Mouse (Mus musculus): Measurements from ENCODE around the gene 1110017D15Rik. TPM values are rescaled to one million over a fixed set of nuclear protein-coding genes. Genes with fewer than 3 reads are reported as not detected.
A peak's percentile ranks its signal among the peaks of the same experiment; 100 is the strongest.

Gene 1110017D15Rik
- polyA plus RNA-seq, 1 experiment from 2014 or later, result 4.2 TPM

DNA sequence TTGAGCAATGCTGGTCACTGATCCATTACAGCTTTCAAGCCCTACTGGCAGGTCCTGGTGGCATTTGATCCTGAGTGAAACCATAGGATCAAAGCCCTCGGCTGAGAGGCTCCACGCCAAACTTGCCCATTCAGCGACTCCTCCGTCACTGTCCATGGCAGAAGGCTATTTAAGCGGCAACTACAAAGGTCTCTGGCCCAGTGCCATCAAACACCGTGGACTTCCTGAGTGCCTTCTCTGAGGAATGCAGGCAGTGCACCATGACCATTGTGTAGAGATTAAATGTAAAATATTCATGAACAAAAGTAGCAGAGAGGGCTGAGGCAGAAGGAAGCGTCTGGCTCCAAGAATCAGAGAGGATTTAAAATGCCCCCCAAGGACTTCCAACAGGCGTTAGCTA lies 10.9 kb upstream of the 1110017D15Rik start:
- Histone ChIP-seq H3K4me3 (peak overlapping the region; percentile 9; the same call in 1 of the 2 replicates), H3K27me3 (ENCODE audit: low read depth, poor library complexity, severe bottlenecking) (no peaks in the 10 kb centered on the region), H3K36me3 (0 out of 2 replicates have a peak, but pooled peaks cover 2% of the 10 kb centered on the region), H3K27ac (replicated peaks) (peak overlapping the region; percentile 88), H3K4me1 (peaks cover 69% of the 10 kb centered on the region), H3K9me3 (replicated peaks) (no peaks in the 10 kb centered on the region)
- DNase-seq (ENCODE audit: low spot score), result peak; percentile 67
- WGBS, result 16% methylated on average over 8 of the region's 8 CpGs

DNA sequence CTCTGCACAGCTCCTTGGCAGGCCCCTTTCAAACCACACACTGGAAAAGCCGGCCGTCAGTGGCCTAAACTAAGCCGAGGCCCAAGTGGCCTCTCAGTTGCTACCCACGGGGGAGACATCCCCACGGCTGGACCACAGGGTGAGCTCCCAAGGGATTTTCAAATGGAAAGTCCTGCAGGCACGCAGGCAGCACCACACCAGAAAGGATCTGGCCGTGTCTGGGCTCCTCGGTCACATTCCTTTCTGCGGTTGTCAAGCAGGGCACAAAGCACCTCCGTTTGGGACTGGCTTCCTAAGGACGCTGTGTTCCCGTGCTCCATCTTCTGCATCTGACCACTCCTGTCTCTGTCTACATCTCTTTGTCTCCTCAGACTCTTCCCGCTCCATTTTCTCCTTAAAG lies 9.9 kb upstream of the 1110017D15Rik start:
- DNase-seq (ENCODE audit: low spot score), result peak; percentile 78
- H3K4me3 ChIP-seq, result peak overlapping the region; percentile 30; the same call in 1 of the 2 replicates
- peak overlapping the region; percentile 88 for H3K27ac ChIP-seq (replicated peaks)
- H3K27me3 ChIP-seq (ENCODE audit: low read depth, poor library complexity, severe bottlenecking), result peaks cover 4% of the 10 kb centered on the region; the same call in 1 of the 2 replicates
- H3K36me3 ChIP-seq, result 0 out of 2 replicates have a peak, but pooled peaks cover 2% of the 10 kb centered on the region
- no peaks in the 10 kb centered on the region for H3K9me3 ChIP-seq (replicated peaks)
- 15% methylated on average over 13 of the region's 13 CpGs for WGBS
- H3K4me1 ChIP-seq, result peaks cover 74% of the 10 kb centered on the region

DNA sequence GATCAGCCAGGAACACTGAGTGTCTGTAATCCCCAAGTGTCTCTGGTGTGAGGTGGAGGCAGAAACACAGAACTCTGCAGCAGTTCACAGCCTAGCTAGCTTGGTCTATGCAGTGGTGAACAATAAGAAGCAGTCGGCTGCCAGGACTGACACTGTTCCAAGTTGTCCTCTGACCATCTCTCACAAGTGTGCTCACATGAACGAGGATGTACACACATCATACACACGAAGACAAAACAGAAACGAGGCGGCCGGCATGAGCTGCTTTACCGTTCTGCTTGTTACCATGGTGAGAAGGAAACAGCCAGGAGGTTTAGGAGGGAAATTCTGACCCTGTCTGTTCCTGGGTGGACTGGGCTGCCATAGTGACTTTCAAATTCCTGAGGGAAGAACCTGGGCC lies 9.4 kb upstream of the 1110017D15Rik start:
- peaks cover 3% of the 10 kb centered on the region for H3K36me3 ChIP-seq
- H3K4me3 ChIP-seq, result peak overlapping the region; percentile 30; the same call in 1 of the 2 replicates
- 35% methylated on average over 7 of the region's 7 CpGs for WGBS
- peaks cover 9% of the 10 kb centered on the region; the same call in 1 of the 2 replicates for H3K27me3 ChIP-seq (ENCODE audit: low read depth, poor library complexity, severe bottlenecking)
- H3K4me1 ChIP-seq, result peaks cover 77% of the 10 kb centered on the region
- peak overlapping the region; percentile 88 for H3K27ac ChIP-seq (replicated peaks)
- peak; percentile 61 for DNase-seq (ENCODE audit: low spot score)
- H3K9me3 ChIP-seq (replicated peaks), result no peaks in the 10 kb centered on the region

DNA sequence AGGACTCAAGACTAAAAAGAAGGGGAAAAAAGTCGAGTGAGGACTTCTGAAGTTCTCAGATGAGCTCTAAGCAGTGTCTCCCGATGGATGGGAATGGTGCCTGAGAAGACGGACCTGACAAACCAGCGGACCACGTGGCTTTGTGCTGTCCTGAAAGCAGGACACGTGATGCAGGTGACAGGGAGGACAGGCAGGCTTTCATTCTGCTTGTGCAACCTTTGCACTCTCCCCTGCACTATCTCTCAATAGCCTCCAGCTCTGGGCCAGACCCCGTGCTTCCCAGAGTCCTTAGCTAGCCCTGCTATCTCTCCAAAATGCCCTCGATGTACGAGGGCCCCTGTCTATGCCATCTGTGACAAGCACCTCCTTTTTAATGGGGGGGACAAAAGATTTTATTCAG lies 7.7 kb upstream of the 1110017D15Rik start:
- Histone ChIP-seq H3K9me3 (replicated peaks) (no peaks in the 10 kb centered on the region), H3K27ac (replicated peaks) (no peak overlapping the region), H3K36me3 (peaks cover 10% of the 10 kb centered on the region), H3K4me1 (peaks cover 69% of the 10 kb centered on the region), H3K27me3 (ENCODE audit: low read depth, poor library complexity, severe bottlenecking) (peaks cover 24% of the 10 kb centered on the region; the same call in 1 of the 2 replicates), H3K4me3 (no peak overlapping the region)
- WGBS, result 80% methylated on average over 9 of the region's 9 CpGs
- no peak for DNase-seq (ENCODE audit: low spot score)

DNA sequence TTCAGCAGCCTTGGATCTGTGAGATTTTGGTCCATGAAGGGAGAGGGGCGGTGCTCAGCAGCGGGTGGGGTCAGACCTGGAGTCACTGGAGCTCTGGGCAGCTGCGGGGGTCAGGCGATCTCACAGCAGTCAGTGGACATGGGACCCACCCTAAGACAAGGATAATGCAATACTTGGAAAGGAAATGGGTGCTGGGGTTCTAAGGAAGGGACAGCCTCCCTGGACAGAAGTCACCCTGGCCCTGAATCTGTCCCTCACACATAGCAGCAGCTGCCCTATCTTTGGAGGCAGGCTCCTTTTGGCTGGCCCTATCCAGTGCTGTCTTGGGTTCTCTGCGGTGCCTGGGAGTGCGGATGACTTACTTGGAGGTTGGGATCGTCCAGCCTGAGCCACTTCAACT lies 6.7 kb upstream of the 1110017D15Rik start:
- H3K27ac ChIP-seq (replicated peaks), result peak overlapping the region; percentile 9; the same call in 1 of the 2 replicates
- H3K36me3 ChIP-seq, result peaks cover 18% of the 10 kb centered on the region
- 81% methylated on average over 7 of the region's 7 CpGs for WGBS
- DNase-seq (ENCODE audit: low spot score), result no peak
- H3K27me3 ChIP-seq (ENCODE audit: low read depth, poor library complexity, severe bottlenecking), result peaks cover 25% of the 10 kb centered on the region; the same call in 1 of the 2 replicates
- no peak overlapping the region for H3K4me3 ChIP-seq
- peaks cover 65% of the 10 kb centered on the region for H3K4me1 ChIP-seq
- H3K9me3 ChIP-seq (replicated peaks), result no peaks in the 10 kb centered on the region

DNA sequence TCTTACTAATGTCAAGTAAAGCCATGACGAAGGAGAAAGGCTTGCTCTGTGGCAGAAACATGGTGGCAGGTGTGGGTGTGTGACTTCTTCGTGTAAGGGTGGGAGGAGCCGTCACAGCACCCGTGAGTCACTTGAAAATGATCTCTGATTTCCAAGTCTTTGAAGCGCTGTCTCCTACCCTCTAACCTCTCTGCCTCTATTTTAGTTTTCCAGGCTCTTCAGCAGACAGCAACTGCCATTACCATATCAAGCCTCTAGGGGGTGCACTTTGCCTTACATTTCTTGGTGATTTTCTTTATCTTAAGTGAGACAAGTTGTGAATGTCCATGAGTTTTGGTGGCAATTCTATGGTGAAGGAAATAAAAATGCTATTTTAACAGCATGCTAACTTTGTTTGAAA lies 5.7 kb upstream of the 1110017D15Rik start:
- peak; percentile 41 for DNase-seq (ENCODE audit: low spot score)
- H3K36me3 ChIP-seq, result peaks cover 22% of the 10 kb centered on the region
- 0 out of 2 replicates have a peak overlapping the region, but pooled peaks have one; percentile 6 for H3K27ac ChIP-seq (replicated peaks)
- no peaks in the 10 kb centered on the region for H3K9me3 ChIP-seq (replicated peaks)
- H3K4me1 ChIP-seq, result peaks cover 54% of the 10 kb centered on the region
- peaks cover 25% of the 10 kb centered on the region; the same call in 1 of the 2 replicates for H3K27me3 ChIP-seq (ENCODE audit: low read depth, poor library complexity, severe bottlenecking)
- 60% methylated on average over 5 of the region's 5 CpGs for WGBS
- H3K4me3 ChIP-seq, result no peak overlapping the region

DNA sequence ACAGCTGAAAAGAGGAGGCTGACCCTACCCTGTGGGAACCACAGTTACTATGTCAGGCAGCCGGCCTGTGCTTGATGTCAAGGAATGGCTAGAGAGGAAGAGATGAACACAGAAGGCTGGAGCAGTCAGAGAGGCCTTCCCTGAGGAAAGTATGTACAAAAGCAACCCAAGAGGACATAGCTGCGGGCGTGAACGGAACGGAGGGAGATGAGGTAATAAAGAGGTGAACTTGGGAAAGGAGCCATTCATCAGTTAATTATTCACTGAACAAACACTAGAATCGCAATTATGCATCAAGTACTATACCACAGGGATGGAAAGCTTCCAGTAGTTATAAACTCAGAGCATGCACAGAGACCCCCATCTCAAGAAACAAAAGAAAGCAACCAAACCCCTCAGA lies 5.0 kb upstream of the 1110017D15Rik start:
- H3K27ac ChIP-seq (replicated peaks), result 0 out of 2 replicates have a peak overlapping the region, but pooled peaks have one; percentile 6
- H3K4me3 ChIP-seq, result no peak overlapping the region
- peaks cover 48% of the 10 kb centered on the region for H3K4me1 ChIP-seq
- H3K27me3 ChIP-seq (ENCODE audit: low read depth, poor library complexity, severe bottlenecking), result peaks cover 25% of the 10 kb centered on the region; the same call in 1 of the 2 replicates
- WGBS, result 90% methylated on average over 6 of the region's 6 CpGs
- peaks cover 22% of the 10 kb centered on the region for H3K36me3 ChIP-seq
- DNase-seq (ENCODE audit: low spot score), result no peak
- H3K9me3 ChIP-seq (replicated peaks), result no peaks in the 10 kb centered on the region

DNA sequence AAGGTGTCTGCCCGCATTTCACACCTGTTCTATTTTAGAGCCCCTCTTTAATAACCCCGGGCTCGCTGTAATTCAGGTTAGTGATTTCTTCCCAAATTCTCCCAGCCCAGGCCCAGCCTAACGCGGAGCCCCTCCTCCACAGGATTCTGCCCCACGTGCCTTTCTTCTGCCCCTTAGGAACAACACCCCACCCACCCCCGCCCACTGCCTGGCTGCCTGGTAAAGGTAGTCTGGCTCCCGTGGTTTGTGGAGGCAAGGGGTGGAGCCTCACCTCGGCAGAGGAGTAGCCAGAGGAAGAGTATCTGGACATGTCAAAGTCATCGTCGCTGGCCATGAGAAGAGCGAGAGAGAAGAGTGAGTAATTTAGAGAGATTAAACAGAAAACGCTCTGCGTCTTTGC lies 3.5 kb upstream of the 1110017D15Rik start:
- peaks cover 22% of the 10 kb centered on the region for H3K36me3 ChIP-seq
- no peaks in the 10 kb centered on the region for H3K9me3 ChIP-seq (replicated peaks)
- no peak for DNase-seq (ENCODE audit: low spot score)
- WGBS, result 45% methylated on average over 14 of the region's 14 CpGs
- peaks cover 25% of the 10 kb centered on the region; the same call in 1 of the 2 replicates for H3K27me3 ChIP-seq (ENCODE audit: low read depth, poor library complexity, severe bottlenecking)
- no peak overlapping the region for H3K4me3 ChIP-seq
- H3K27ac ChIP-seq (replicated peaks), result no peak overlapping the region
- H3K4me1 ChIP-seq, result peaks cover 33% of the 10 kb centered on the region

DNA sequence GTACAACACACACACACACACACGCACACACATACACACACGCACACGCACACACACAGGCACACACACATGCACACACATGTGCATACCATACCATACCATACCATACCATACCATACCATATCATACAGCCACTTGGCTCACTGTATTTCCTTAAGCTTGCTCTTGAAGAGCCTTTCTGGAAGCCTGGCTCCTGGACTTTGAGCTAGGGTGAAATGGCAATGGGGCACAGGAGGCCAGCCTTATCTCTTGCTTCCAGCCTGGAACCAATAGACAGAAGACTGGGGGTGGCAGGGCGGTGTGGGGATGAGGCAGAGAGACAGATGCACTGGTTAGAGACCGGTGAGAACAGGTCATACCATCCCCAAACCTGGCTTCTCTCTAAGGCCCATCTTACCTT lies 2.1 kb upstream of the 1110017D15Rik start:
- H3K27me3 ChIP-seq (ENCODE audit: low read depth, poor library complexity, severe bottlenecking), result peaks cover 25% of the 10 kb centered on the region; the same call in 1 of the 2 replicates
- no peak overlapping the region for H3K27ac ChIP-seq (replicated peaks)

DNA sequence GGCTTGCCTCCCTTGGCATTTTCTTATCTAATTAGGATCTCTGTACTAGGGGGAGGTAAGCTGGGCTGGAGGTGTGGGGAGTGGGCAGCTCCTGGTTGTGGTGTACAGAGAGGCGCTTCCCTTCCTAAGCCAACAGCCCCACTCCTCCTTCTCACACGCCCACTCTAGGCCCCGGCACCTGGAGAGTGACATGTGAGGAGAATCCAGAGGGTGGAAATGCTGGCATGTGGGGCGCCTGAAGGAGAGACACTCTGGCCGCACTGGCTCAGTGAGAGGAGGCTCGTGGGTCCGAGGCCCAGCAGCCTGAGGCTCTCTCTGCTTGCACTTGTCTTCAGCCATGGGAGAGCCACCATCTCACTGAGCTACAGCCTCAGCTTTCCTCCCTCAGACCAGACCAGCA lies 1.2 kb upstream of the 1110017D15Rik start:
- H3K27me3 ChIP-seq (ENCODE audit: low read depth, poor library complexity, severe bottlenecking), result peaks cover 26% of the 10 kb centered on the region
- no peak overlapping the region for H3K4me3 ChIP-seq
- WGBS, result 78% methylated on average over 7 of the region's 7 CpGs
- no peak for DNase-seq (ENCODE audit: low spot score)
- H3K4me1 ChIP-seq, result peaks cover 25% of the 10 kb centered on the region
- peak overlapping the region; percentile 42; the same call in 1 of the 2 replicates for H3K27ac ChIP-seq (replicated peaks)
- no peaks in the 10 kb centered on the region for H3K9me3 ChIP-seq (replicated peaks)
- peaks cover 20% of the 10 kb centered on the region for H3K36me3 ChIP-seq

More for the DNA sequence above, 2.1 kb upstream of the 1110017D15Rik start:
- DNase-seq (ENCODE audit: low spot score), result no peak
- H3K9me3 ChIP-seq (replicated peaks), result no peaks in the 10 kb centered on the region
- peaks cover 22% of the 10 kb centered on the region for H3K36me3 ChIP-seq
- no peak overlapping the region for H3K4me3 ChIP-seq
- WGBS, result 95% methylated on average over 5 of the region's 5 CpGs
- peaks cover 25% of the 10 kb centered on the region for H3K4me1 ChIP-seq

DNA sequence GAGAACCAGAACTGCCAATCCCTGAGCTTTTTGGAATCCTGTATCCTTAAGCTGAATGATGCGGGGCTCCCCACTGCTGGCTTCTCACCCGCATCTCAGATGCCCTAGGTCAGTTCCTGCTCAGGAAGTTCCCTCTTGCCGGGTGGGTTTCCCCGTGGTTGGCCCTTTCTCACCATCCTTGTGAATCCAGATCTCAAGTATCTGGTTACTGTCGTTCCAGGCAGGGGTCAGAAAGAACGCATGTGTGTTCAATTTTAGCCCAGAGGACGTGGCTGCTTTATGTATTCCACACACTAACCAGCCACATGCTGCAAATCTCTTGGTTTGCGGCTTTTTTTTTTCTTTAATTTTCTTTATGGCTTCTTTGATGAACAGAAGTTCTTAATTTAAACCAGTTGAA lies 3.4 kb downstream of the 1110017D15Rik start:
- DNase-seq (ENCODE audit: low spot score), result no peak
- 28% methylated on average over 8 of the region's 8 CpGs for WGBS
- H3K36me3 ChIP-seq, result 0 out of 2 replicates have a peak, but pooled peaks cover 2% of the 10 kb centered on the region
- H3K27me3 ChIP-seq (ENCODE audit: low read depth, poor library complexity, severe bottlenecking), result peaks cover 38% of the 10 kb centered on the region
- H3K27ac ChIP-seq (replicated peaks), result no peak overlapping the region; the same call in 1 of the 2 replicates
- H3K9me3 ChIP-seq (replicated peaks), result no peaks in the 10 kb centered on the region
- H3K4me1 ChIP-seq, result peaks cover 7% of the 10 kb centered on the region
- H3K4me3 ChIP-seq, result no peak overlapping the region

DNA sequence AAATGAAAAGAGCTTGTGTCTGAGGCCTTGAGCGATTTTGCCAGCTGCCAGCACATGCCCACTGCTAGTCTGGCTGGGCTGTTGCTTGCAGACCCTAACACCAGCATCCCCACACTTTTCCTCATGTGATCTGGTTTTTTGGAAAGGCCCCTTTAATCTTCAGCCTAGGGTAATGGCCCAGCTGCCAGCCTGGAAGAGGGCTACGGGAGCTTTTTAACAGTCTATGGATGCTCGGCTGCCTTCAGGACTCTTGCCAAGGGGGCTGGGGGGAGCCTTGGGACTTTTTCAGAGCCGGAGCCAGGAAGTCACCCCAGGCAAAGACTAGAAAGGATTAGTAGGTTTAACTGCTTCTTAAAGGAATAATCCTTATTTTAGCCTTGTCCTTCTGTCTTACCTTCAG lies 3.8 kb downstream of the 1110017D15Rik start:
- H3K27ac ChIP-seq (replicated peaks), result no peak overlapping the region; the same call in 1 of the 2 replicates
- peaks cover 7% of the 10 kb centered on the region for H3K4me1 ChIP-seq
- no peaks in the 10 kb centered on the region for H3K36me3 ChIP-seq
- no peaks in the 10 kb centered on the region for H3K9me3 ChIP-seq (replicated peaks)
- no peak overlapping the region for H3K4me3 ChIP-seq
- H3K27me3 ChIP-seq (ENCODE audit: low read depth, poor library complexity, severe bottlenecking), result peaks cover 42% of the 10 kb centered on the region
- WGBS, result 34% methylated on average over 4 of the region's 4 CpGs
- no peak for DNase-seq (ENCODE audit: low spot score)

DNA sequence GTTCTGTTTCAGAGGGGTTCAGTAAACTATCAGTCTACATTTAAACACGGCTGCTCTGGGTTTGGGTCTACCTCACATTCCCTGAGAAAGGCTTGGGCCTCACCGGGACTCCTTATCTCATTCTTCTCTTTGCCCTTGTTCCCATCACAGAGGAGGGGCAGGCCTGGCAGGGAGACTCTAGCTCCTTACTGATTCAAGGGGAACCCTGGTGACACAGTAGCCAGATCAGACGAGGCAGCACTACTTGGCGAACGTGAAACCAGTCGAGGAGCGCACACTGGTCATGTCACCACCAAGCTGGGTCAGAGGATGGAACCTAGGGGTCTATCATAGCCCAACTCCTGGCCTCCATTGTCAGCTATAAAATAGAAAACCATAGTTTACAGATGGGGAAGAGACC lies 9.1 kb downstream of the 1110017D15Rik start:
- Histone ChIP-seq H3K9me3 (replicated peaks) (no peaks in the 10 kb centered on the region), H3K27ac (replicated peaks) (no peak overlapping the region), H3K4me1 (peaks cover 35% of the 10 kb centered on the region), H3K4me3 (peak overlapping the region; percentile 71), H3K36me3 (no peaks in the 10 kb centered on the region), H3K27me3 (ENCODE audit: low read depth, poor library complexity, severe bottlenecking) (peaks cover 62% of the 10 kb centered on the region)
- DNase-seq (ENCODE audit: low spot score), result no peak
- WGBS, result 44% methylated on average over 7 of the region's 7 CpGs

Measured in midbrain, embryonic 10.5 days (tissue).